In the genomic region with DNA sequence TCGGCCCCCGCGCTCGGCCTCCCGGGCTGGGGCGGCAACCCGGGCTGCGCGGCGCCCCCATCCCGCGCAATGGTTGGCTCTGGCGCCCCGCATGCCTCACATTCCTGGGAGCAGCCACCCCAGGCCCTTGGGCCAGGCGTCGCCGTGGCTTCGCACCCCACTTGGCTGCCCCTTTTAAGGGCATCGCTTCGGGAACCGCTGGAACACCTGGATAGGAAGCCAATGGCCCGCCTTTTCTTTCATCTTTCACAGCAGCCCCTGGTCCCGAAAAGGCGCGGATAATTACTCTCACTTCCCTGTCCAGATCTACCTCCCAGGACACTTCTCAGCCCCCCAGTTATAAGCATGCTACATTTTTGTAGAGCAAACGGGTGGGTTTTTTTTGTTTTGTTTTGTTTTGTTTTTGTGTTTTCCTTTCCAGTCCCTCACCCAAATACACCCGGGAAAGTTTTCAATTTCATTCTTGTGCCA, we compare ENCODE assay signal across 8 mouse cellular contexts.
DNase-seq lines count a peak whose midpoint lies in the region; ATAC-seq and TF ChIP-seq lines count a peak whose summit lies in the region.

No protein-coding gene starts in this region.

- no peaks in the 10 kb centered on the region for H3K9me3 ChIP-seq in heart, embryonic 15.5 days (replicated peaks)
- no peaks in the 10 kb centered on the region for H3K9me3 ChIP-seq in CH12.LX (replicated peaks; ENCODE audit: low read length)
- no peaks in the 10 kb centered on the region for H3K9me3 ChIP-seq in embryonic facial prominence, embryonic 15.5 days (replicated peaks)
- H3K9me3 ChIP-seq in limb, embryonic 14.5 days (ENCODE audit: control insufficient read depth, low read length): no peaks in the 10 kb centered on the region
- H3K9me3 ChIP-seq in stomach, postnatal 0 days (ENCODE audit: control insufficient read depth, low read length): no peaks in the 10 kb centered on the region

- H3K4me3 ChIP-seq in heart, embryonic 15.5 days: peak overlapping the region; percentile 69
- peak overlapping the region in 2 of 3 experiments; percentile 76 to 81 for H3K4me3 ChIP-seq in CH12.LX (replicated peaks in 1 of 3; ENCODE audit: low read depth in 2 of 3, low read length in 2 of 3, poor library complexity in 1 of 3)
- H3K4me3 ChIP-seq in embryonic facial prominence, embryonic 15.5 days (replicated peaks): peak overlapping the region; percentile 96
- peak overlapping the region; percentile 97 for H3K4me3 ChIP-seq in limb, embryonic 14.5 days (replicated peaks; ENCODE audit: low read length)
- peak overlapping the region; percentile 99 for H3K4me3 ChIP-seq in stomach, postnatal 0 days (ENCODE audit: low read depth, low read length)

- 0 out of 2 replicates have a peak, but pooled peaks have one; percentile 8 for TF ChIP-seq EP300 in CH12.LX (IDR thresholded peaks at IDR 0.05; ENCODE audit: low read length)
- no peak for TF ChIP-seq EP300 in stomach, postnatal 0 days (optimal IDR thresholded peaks at IDR 0.05)

- H3K27me3 ChIP-seq in heart, embryonic 15.5 days: no peaks in the 10 kb centered on the region
- no peaks in the 10 kb centered on the region for H3K27me3 ChIP-seq in CH12.LX (replicated peaks)
- H3K27me3 ChIP-seq in embryonic facial prominence, embryonic 15.5 days: no peaks in the 10 kb centered on the region
- H3K27me3 ChIP-seq in limb, embryonic 14.5 days (ENCODE audit: control insufficient read depth, insufficient read depth, low read length): no peaks in the 10 kb centered on the region
- no peaks in the 10 kb centered on the region for H3K27me3 ChIP-seq in stomach, postnatal 0 days (ENCODE audit: control insufficient read depth, insufficient read depth, low read length)

- TF ChIP-seq CTCF in CH12.LX (conservative IDR thresholded peaks at IDR 0.05 in 1 of 2, IDR thresholded peaks at IDR 0.05 in 1 of 2; ENCODE audit: low read depth in 2 of 2, low read length in 2 of 2): no peak
- TF ChIP-seq CTCF in stomach, postnatal 0 days (IDR thresholded peaks at IDR 0.05; ENCODE audit: low read depth): no peak

- no peak for DNase-seq in heart, postnatal 36 days
- no peak for DNase-seq in CH12.LX (ENCODE audit: extremely low read depth)
- peak; percentile 48 for DNase-seq in limb, embryonic 14.5 days (ENCODE audit: low spot score)
- no peak for DNase-seq in stomach, postnatal 0 days (ENCODE audit: low spot score)
- DNase-seq in gastrocnemius, postnatal 14 days: no peak
- no peak for DNase-seq in gastrocnemius, postnatal 10 days

- H3K79me2 ChIP-seq in CH12.LX (replicated peaks; ENCODE audit: control insufficient read depth, extremely low read depth, insufficient read depth, poor library complexity, severe bottlenecking): no peaks in the 10 kb centered on the region

- H3K27ac ChIP-seq in heart, embryonic 15.5 days: peak overlapping the region; percentile 92
- H3K27ac ChIP-seq in CH12.LX (ENCODE audit: insufficient read depth, low read depth): no peak overlapping the region
- H3K27ac ChIP-seq in embryonic facial prominence, embryonic 15.5 days (replicated peaks): peak overlapping the region; percentile 98
- H3K27ac ChIP-seq in limb, embryonic 14.5 days (replicated peaks; ENCODE audit: low read depth, low read length): peak overlapping the region; percentile 93
- H3K27ac ChIP-seq in stomach, postnatal 0 days (replicated peaks): peak overlapping the region; percentile 99

- H3K9ac ChIP-seq in heart, embryonic 15.5 days: peak overlapping the region; percentile 79
- H3K9ac ChIP-seq in CH12.LX (ENCODE audit: insufficient read depth, low read depth): peak overlapping the region; percentile 64
- peak overlapping the region; percentile 94 for H3K9ac ChIP-seq in embryonic facial prominence, embryonic 15.5 days
- H3K9ac ChIP-seq in limb, embryonic 14.5 days (ENCODE audit: low read depth, low read length, severe bottlenecking): peak overlapping the region; percentile 96
- peak overlapping the region; percentile 96 for H3K9ac ChIP-seq in stomach, postnatal 0 days (ENCODE audit: low read length)

- H3K36me3 ChIP-seq in heart, embryonic 15.5 days: no peaks in the 10 kb centered on the region
- H3K36me3 ChIP-seq in CH12.LX (replicated peaks in 1 of 2; ENCODE audit: control insufficient read depth in 1 of 2, insufficient read depth in 1 of 2, low read length in 1 of 2): peaks cover 0 to 5% of the 10 kb centered on the region in 2 experiments
- H3K36me3 ChIP-seq in embryonic facial prominence, embryonic 15.5 days: no peaks in the 10 kb centered on the region
- H3K36me3 ChIP-seq in limb, embryonic 14.5 days (ENCODE audit: control insufficient read depth, insufficient read depth, low read length): 0 out of 2 replicates have a peak, but pooled peaks cover 4% of the 10 kb centered on the region
- H3K36me3 ChIP-seq in stomach, postnatal 0 days (ENCODE audit: control insufficient read depth, insufficient read depth, low read length): no peaks in the 10 kb centered on the region

- WGBS in heart, embryonic 15.5 days: 2% methylated on average over 27 of the region's 27 CpGs
- 2% methylated on average over 13 of the region's 27 CpGs for WGBS in embryonic facial prominence, embryonic 15.5 days
- 1% methylated on average over 20 of the region's 27 CpGs for WGBS in limb, embryonic 14.5 days
- WGBS in stomach, postnatal 0 days: 2% methylated on average over 22 of the region's 27 CpGs

- in situ Hi-C loops in CH12.LX (cut with MboI; ENCODE audit: low pct_ligation_motif_present, low pct_unique_long_range_greater_than_20kb, low sequenced_read_pairs): no loop called here

- dilution Hi-C loops in CH12.LX (cut with MboI; ENCODE audit: extremely low pct_ligation_motif_present, extremely low pct_unique_long_range_greater_than_20kb, low sequenced_read_pairs): no loop called here

- no peak; the same call in 1 of the 2 replicates for ATAC-seq in heart, embryonic 15.5 days (replicated peaks; ENCODE audit: insufficient number of reproducible peaks, insufficient read depth, low FRiP score, low read depth)
- ATAC-seq in embryonic facial prominence, embryonic 15.5 days (ENCODE audit: insufficient number of reproducible peaks, low FRiP score, low TSS enrichment, low read depth): no peak; the same call in 1 of the 2 replicates
- no peak for ATAC-seq in limb, embryonic 14.5 days (ENCODE audit: low FRiP score, low read depth)
- no peak for ATAC-seq in stomach, postnatal 0 days (ENCODE audit: low FRiP score, low TSS enrichment)

- H3K4me1 ChIP-seq in heart, embryonic 15.5 days (replicated peaks): peaks cover 62% of the 10 kb centered on the region
- peaks cover 12 to 56% of the 10 kb centered on the region in 2 experiments for H3K4me1 ChIP-seq in CH12.LX (ENCODE audit: control insufficient read depth in 1 of 2, insufficient read depth in 2 of 2)
- peaks cover 53% of the 10 kb centered on the region for H3K4me1 ChIP-seq in embryonic facial prominence, embryonic 15.5 days
- peaks cover 33% of the 10 kb centered on the region for H3K4me1 ChIP-seq in limb, embryonic 14.5 days (ENCODE audit: control insufficient read depth, insufficient read depth, low read length)
- peaks cover 12% of the 10 kb centered on the region for H3K4me1 ChIP-seq in stomach, postnatal 0 days (replicated peaks; ENCODE audit: control insufficient read depth, insufficient read depth)

- no peak for TF ChIP-seq POLR2A in CH12.LX (IDR thresholded peaks at IDR 0.05; ENCODE audit: low read depth, low read length)
- no peak for TF ChIP-seq POLR2A in limb, embryonic 14.5 days (IDR thresholded peaks at IDR 0.05; ENCODE audit: borderline replicate concordance, extremely low read depth, insufficient read depth, insufficient read length)

- intact Hi-C loops in heart, postnatal 36 days (cut with DNase I): loop anchor here (2.0 kb wide), 6 partner anchors 19 to 521 kb away; no protein-coding TSS in a partner anchor
- intact Hi-C loops in gastrocnemius, postnatal 14 days (cut with DNase I; ENCODE audit: low total_unique reads): no loop called here

- H3K4me2 ChIP-seq in heart, embryonic 15.5 days: peak overlapping the region; percentile 95
- peak overlapping the region; percentile 86 for H3K4me2 ChIP-seq in CH12.LX (ENCODE audit: insufficient read depth, low read depth, poor library complexity, severe bottlenecking)
- peak overlapping the region; percentile 74 for H3K4me2 ChIP-seq in embryonic facial prominence, embryonic 15.5 days (replicated peaks)
- H3K4me2 ChIP-seq in limb, embryonic 14.5 days (replicated peaks; ENCODE audit: low read depth, low read length, severe bottlenecking): peak overlapping the region; percentile 67
- H3K4me2 ChIP-seq in stomach, postnatal 0 days (replicated peaks; ENCODE audit: low read depth): peak overlapping the region; percentile 74

- no peak for TF ChIP-seq RAD21 in CH12.LX (IDR thresholded peaks at IDR 0.05; ENCODE audit: low read depth, low read length)

TF ChIP-seq in CH12.LX, 34 proteins besides CTCF, POLR2A, EP300 and RAD21:
- TF ChIP-seq USF2 (conservative IDR thresholded peaks at IDR 0.05; ENCODE audit: low read depth, low read length) (no peak), BHLHE40 (IDR thresholded peaks at IDR 0.05; ENCODE audit: low read depth, low read length) (0 out of 2 replicates have a peak, but pooled peaks have one; percentile 9), KAT2A (IDR thresholded peaks at IDR 0.05; ENCODE audit: insufficient replicate concordance, low read length) (no peak), USF1 (IDR thresholded peaks at IDR 0.05; ENCODE audit: low read depth, low read length) (no peak), IRF4 (IDR thresholded peaks at IDR 0.05; ENCODE audit: low read depth, low read length) (0 out of 2 replicates have a peak, but pooled peaks have one; percentile 28), HCFC1 (IDR thresholded peaks at IDR 0.05; ENCODE audit: low read depth, low read length) (no peak), ETS1 (conservative IDR thresholded peaks at IDR 0.05; ENCODE audit: low read depth, low read length) (no peak), GABPA (IDR thresholded peaks at IDR 0.05; ENCODE audit: insufficient replicate concordance, low read depth, low read length) (no peak), ZC3H11A (IDR thresholded peaks at IDR 0.05; ENCODE audit: low read depth, low read length) (no peak), MXI1 (IDR thresholded peaks at IDR 0.05; ENCODE audit: low read depth, low read length) (no peak), SIN3A (IDR thresholded peaks at IDR 0.05; ENCODE audit: low read length) (no peak), ZKSCAN1 (IDR thresholded peaks at IDR 0.05; ENCODE audit: borderline replicate concordance, low read depth, low read length) (no peak), ZMIZ1 (IDR thresholded peaks at IDR 0.05; ENCODE audit: low read depth, low read length) (no peak)
